Mouse (Mus musculus) midbrain, postnatal 0 days (tissue): Measurements from ENCODE around the gene Tex33. TPM values are rescaled to one million over a fixed set of nuclear protein-coding genes. Genes with fewer than 3 reads are reported as not detected.

Experiments used
- ATAC-seq: fragments of 200-750 bp; cut with Nextera tagmentation; 2 replicates; pipeline ENCODE4 v1.8.0; 2017; ENCODE audit warnings: moderate number of reproducible peaks, mild to moderate bottlenecking, moderate TSS enrichment, moderate library complexity; ENCODE audit not compliant: low FRiP score
- DNase-seq: peaks from one replicate; pipeline ENCODE4 v3.0.0-alpha.2; 2015; ENCODE audit warnings: low spot score
- H3K27ac ChIP-seq: fragments of 300-500 bp; sonication (generic); 2 replicates; pipeline ENCODE4 v1.5.1; 2014; ENCODE audit warnings: low read depth, mild to moderate bottlenecking, low read length, mixed read lengths
- H3K27me3 ChIP-seq: fragments of 300-500 bp; sonication (generic); 2 replicates; pipeline ENCODE4 v1.6.1; 2014; ENCODE audit warnings: low read length, control low read depth, mixed read lengths; ENCODE audit not compliant: insufficient read depth
- H3K36me3 ChIP-seq: fragments of 300-500 bp; sonication (generic); 2 replicates; pipeline ENCODE4 v1.6.1; 2014; ENCODE audit warnings: low read length, control low read depth, mixed read lengths; ENCODE audit not compliant: insufficient read depth
- H3K4me1 ChIP-seq: fragments of 300-500 bp; sonication (generic); 2 replicates; pipeline ENCODE4 v1.6.1; 2014; ENCODE audit warnings: mild to moderate bottlenecking, control low read depth, antibody characterized with exemption, low read length, mixed read lengths; ENCODE audit not compliant: insufficient read depth
- H3K4me2 ChIP-seq: fragments of 300-500 bp; sonication (generic); 2 replicates; pipeline ENCODE4 v1.6.1; 2014; ENCODE audit warnings: low read depth, mild to moderate bottlenecking, low read length, mixed read lengths; ENCODE audit not compliant: poor library complexity, severe bottlenecking
- H3K4me3 ChIP-seq: fragments of 300-500 bp; sonication (generic); 2 replicates; pipeline ENCODE4 v1.5.1; 2014; ENCODE audit warnings: low read depth, mild to moderate bottlenecking, low read length, moderate library complexity
- H3K9ac ChIP-seq: fragments of 300-500 bp; sonication (generic); replicated peaks from 2 replicates; pipeline ENCODE4 v1.6.1; 2014; ENCODE audit warnings: mild to moderate bottlenecking, low read length, moderate library complexity, mixed read lengths; ENCODE audit not compliant: poor library complexity, severe bottlenecking
- H3K9me3 ChIP-seq: fragments of 300-500 bp; sonication (generic); 2 replicates; pipeline ENCODE4 v1.6.1; 2016; ENCODE audit warnings: low read length, control low read depth
- CTCF ChIP-seq: IDR thresholded peaks from 2 replicates; pipeline ENCODE4 v1.5.1; 2016; ENCODE audit warnings: antibody characterized with exemption, mild to moderate bottlenecking
- WGBS: fragments of 180-500 bp; shearing (Covaris S2); extraction: QIAGEN DNeasy Blood & Tissue Kit; methylation state at CpG from one replicate; pipeline ENCODE4 v1.1.7; 2014; 5-methylcytosine and 5-hydroxymethylcytosine counted together
- polyA plus RNA-seq: library from polyadenylated mRNA; unstranded; fragments of >200 nt; fragmentation: Nextera tagmentation; extraction: Ambion mirVana; gene quantifications from 2 replicates; pipeline ENCODE4 v1.2.1, GENCODE M21; 2015
- total RNA-seq: library from RNA; depleted of rRNA; stranded (reverse); fragments of >200 nt; gene quantifications from 2 replicates; pipeline ENCODE4 v1.2.3, GENCODE M21; 2014

The Tex33 gene
- total and polyA plus RNA-seq, 2 experiments from 2014 or later, result 0.16 TPM; not detected in 1

DNA sequence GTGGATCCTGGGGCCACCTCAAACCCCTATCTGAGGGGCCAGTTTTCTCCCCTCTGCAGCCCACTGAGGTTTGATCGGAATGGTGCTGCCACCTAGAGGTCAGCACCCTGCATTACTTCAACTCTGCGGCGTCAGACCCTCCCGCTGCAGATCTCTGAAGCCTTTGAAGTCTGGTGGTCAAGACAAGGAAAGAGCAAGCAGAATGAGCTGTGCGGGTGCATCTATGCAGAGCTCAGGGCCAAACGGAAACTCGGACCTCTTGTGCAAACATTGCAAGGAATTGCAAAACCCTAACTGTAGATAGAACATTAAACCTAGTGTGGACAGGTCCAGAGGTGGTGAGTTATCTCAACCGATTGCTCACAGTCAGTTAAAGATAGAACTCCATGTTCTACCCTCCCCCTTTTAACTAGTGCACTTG is 26.8 kb downstream of the Tex33 start:
- peak; percentile 68 for TF ChIP-seq CTCF
- H3K27ac ChIP-seq, result no peak overlapping the region
- ATAC-seq, result no peak

DNA sequence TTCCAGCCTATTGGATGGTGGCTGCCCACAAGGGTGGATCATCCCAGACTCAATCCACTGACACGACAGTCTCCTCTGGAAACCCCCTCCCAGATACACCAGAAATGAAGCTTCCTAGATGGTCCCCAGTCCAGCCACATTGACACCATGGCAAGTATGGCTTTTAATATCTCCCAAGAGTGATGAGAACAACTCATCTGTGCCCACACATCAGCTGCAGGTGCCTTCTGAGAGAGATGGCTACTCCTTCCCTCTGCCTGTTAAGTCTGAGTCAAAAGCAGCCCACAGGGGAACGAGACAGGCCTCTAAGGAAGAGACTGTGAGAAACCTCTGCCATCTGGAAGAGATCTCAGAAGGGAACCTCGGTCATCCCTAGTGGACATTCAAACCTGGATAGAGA is 27.9 kb downstream of the Tex33 start:
- H3K27ac ChIP-seq, result no peak overlapping the region
- no peak overlapping the region for H3K4me2 ChIP-seq
- DNase-seq (no peak), ATAC-seq (no peak)
- H3K9ac ChIP-seq, result no peak overlapping the region
- H3K4me1 ChIP-seq, result no peaks in the 10 kb centered on the region
- TF ChIP-seq CTCF, result no peak
- WGBS, result 78% methylated on average over 3 of the region's 3 CpGs
- H3K4me3 ChIP-seq, result no peak overlapping the region
- no peaks in the 10 kb centered on the region for H3K36me3 ChIP-seq
- no peaks in the 10 kb centered on the region for H3K9me3 ChIP-seq
- H3K27me3 ChIP-seq, result no peaks in the 10 kb centered on the region

More for the DNA sequence above, 26.8 kb downstream of the Tex33 start:
- no peak overlapping the region for H3K4me2 ChIP-seq
- no peaks in the 10 kb centered on the region for H3K4me1 ChIP-seq
- DNase-seq, result peak; percentile 26
- no peaks in the 10 kb centered on the region for H3K27me3 ChIP-seq
- H3K9ac ChIP-seq, result no peak overlapping the region
- no peak overlapping the region for H3K4me3 ChIP-seq
- H3K36me3 ChIP-seq, result no peaks in the 10 kb centered on the region
- WGBS, result 13% methylated on average over 8 of the region's 8 CpGs
- no peaks in the 10 kb centered on the region for H3K9me3 ChIP-seq

GRCm38 (mm10) chr15:78366875-78367274 is 28.8 kb downstream of the Tex33 start:
- WGBS, result 79% methylated on average over 8 of the region's 8 CpGs

DNA sequence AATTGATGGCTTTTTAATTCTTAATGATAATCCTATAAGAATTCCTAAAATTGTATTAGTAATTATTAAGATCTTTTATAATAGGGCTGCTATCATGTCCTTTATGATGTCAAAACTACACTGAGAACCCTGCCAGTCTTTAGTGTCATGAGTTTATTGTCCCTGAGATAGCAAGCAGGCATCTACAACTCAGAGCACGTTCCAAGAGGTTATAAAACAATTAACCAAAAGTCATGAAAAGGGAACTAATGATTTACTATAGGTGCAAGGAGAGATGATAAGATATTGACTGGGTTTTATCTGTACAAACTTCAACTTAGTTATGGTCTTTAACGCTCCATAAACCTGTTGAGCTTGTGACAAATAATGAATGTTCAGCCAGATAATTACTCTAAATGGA is 29.8 kb downstream of the Tex33 start:
- DNase-seq, result no peak
- no peaks in the 10 kb centered on the region for H3K9me3 ChIP-seq
- no peaks in the 10 kb centered on the region for H3K36me3 ChIP-seq
- TF ChIP-seq CTCF, result no peak
- WGBS, result 85% methylated on average over 2 of the region's 2 CpGs
- H3K9ac ChIP-seq, result no peak overlapping the region
- H3K27ac ChIP-seq, result no peak overlapping the region
- H3K27me3 ChIP-seq, result no peaks in the 10 kb centered on the region
- no peak overlapping the region for H3K4me2 ChIP-seq
- no peak overlapping the region for H3K4me3 ChIP-seq
- no peak for ATAC-seq
- no peaks in the 10 kb centered on the region for H3K4me1 ChIP-seq

More at GRCm38 (mm10) chr15:78366875-78367274, 28.8 kb downstream of the Tex33 start:
- no peak overlapping the region for H3K4me2 ChIP-seq
- H3K36me3 ChIP-seq, result no peaks in the 10 kb centered on the region
- no peak for TF ChIP-seq CTCF
- no peak for DNase-seq
- H3K4me1 ChIP-seq, result no peaks in the 10 kb centered on the region
- no peaks in the 10 kb centered on the region for H3K27me3 ChIP-seq
- no peak for ATAC-seq
- no peak overlapping the region for H3K9ac ChIP-seq
- H3K27ac ChIP-seq, result no peak overlapping the region
- H3K4me3 ChIP-seq, result no peak overlapping the region
- H3K9me3 ChIP-seq, result no peaks in the 10 kb centered on the region

- TF ChIP-seq CTCF, result no peak
- Histone ChIP-seq H3K36me3 (no peaks in the 10 kb centered on the region), H3K9ac (no peak overlapping the region), H3K27me3 (no peaks in the 10 kb centered on the region), H3K9me3 (no peaks in the 10 kb centered on the region), H3K27ac (no peak overlapping the region), H3K4me3 (no peak overlapping the region), H3K4me1 (no peaks in the 10 kb centered on the region), H3K4me2 (no peak overlapping the region)
- no peak for DNase-seq
- 81% methylated on average over 5 of the region's 5 CpGs for WGBS
- ATAC-seq, result no peak
Measured at GRCm38 (mm10) chr15:78355548-78355947, 40.2 kb downstream of the Tex33 start.

DNA sequence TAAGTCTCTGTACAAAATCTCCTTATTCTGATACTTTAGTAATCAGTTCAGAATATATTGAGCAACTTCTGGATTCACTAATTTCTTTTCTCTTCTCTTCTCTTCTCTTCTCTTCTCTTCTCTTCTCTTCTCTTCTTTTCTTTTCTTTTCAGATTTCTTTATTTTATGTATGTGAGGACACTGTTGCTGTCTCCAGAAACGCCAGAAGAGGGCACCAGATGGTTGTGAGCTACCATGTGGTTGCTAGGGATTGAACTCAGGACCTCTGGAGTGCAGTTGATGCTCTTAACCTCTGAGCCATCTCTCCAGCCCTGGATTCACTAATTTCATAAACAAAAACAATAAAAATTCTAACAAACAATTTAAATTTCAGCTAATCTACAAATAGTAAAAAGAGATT is 40.8 kb downstream of the Tex33 start:
- no peaks in the 10 kb centered on the region for H3K4me1 ChIP-seq
- H3K9ac ChIP-seq, result no peak overlapping the region
- TF ChIP-seq CTCF, result peak; percentile 77
- DNase-seq (peak; percentile 61), ATAC-seq (no peak)
- H3K4me3 ChIP-seq, result no peak overlapping the region
- no peak overlapping the region for H3K4me2 ChIP-seq
- no peaks in the 10 kb centered on the region for H3K36me3 ChIP-seq
- 0% methylated on average over 1 of the region's 1 CpGs for WGBS
- H3K27me3 ChIP-seq, result no peaks in the 10 kb centered on the region
- no peak overlapping the region for H3K27ac ChIP-seq
- H3K9me3 ChIP-seq, result no peaks in the 10 kb centered on the region
